Mouse (Mus musculus) bone marrow macrophage, adult 2 months (primary cell): ENCODE data around the gene Cnksr1.

ENCODE experiments used
- CTCF ChIP-seq: IDR thresholded peaks from 2 replicates; pipeline ENCODE4 v1.5.1; 2012; ENCODE audit warnings: low read depth, mild to moderate bottlenecking, low read length, moderate library complexity
- POLR2A ChIP-seq: IDR thresholded peaks from 2 replicates; pipeline ENCODE4 v1.6.1; 2012; ENCODE audit warnings: mild to moderate bottlenecking, low read depth, low read length, borderline replicate concordance

DNA sequence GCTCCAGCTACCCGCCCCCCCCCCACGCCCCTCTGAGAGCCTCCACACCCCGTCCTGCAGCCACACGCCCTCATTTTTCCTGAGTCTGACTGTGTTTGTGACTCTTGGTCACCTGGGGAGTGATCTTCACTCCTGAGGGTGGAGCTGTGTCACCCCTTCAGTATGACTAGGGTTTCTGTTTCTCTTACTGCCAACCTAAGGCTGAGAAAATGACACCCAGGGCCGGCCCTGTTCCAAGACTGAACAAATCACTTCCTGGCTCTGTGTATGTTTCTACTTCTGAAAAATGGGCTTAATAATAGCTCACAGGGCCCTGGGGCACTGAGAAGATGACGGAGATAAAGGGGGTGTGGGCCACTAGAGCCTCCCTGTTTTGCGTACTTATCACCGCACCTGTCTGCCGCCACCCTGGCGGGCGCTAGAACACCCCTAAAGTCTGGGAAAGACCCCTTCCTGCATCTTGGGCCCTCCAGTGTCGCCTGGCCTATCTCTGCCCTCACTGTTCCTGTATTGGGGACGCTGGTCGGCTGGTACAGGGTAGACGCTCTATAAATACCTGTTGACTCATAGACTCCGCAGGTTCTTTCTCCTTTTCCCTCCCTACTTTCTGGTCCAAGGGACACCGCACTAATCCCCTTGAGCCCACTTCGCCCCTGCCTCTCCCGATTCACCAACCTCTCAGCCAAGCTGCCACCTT is 469 bp downstream of the Cnksr1 start:
- TF ChIP-seq POLR2A (no peak), CTCF (no peak)
